Mouse (Mus musculus) hindbrain, embryonic 14.5 days (tissue): ENCODE measurements around the gene Npb. TPM values are rescaled to one million over a fixed set of nuclear protein-coding genes. Genes with fewer than 3 reads are reported as not detected.

Experiments used
- ATAC-seq: fragments of 200-750 bp; cut with Nextera tagmentation; 2 replicates; pipeline ENCODE4 v1.8.0; 2017; ENCODE audit warnings: moderate number of reproducible peaks, mild to moderate bottlenecking, moderate TSS enrichment, moderate library complexity; ENCODE audit not compliant: low FRiP score
- DNase-seq: peaks from one replicate; pipeline ENCODE4 v3.0.0-alpha.2; 2015; ENCODE audit warnings: low spot score
- H3K27ac ChIP-seq: fragments of 300-500 bp; sonication (generic); 2 replicates; pipeline ENCODE4 v1.5.1; 2014; ENCODE audit warnings: mild to moderate bottlenecking, moderate library complexity
- H3K27me3 ChIP-seq: fragments of 300-500 bp; sonication (generic); 2 replicates; pipeline ENCODE4 v1.6.1; 2014; ENCODE audit warnings: mild to moderate bottlenecking, low read length, mixed read lengths; ENCODE audit not compliant: control insufficient read depth, insufficient read depth
- H3K36me3 ChIP-seq: fragments of 300-500 bp; sonication (generic); replicated peaks from 2 replicates; pipeline ENCODE4 v1.6.1; 2014; ENCODE audit not compliant: control insufficient read depth, insufficient read depth
- H3K4me1 ChIP-seq: fragments of 300-500 bp; sonication (generic); replicated peaks from 2 replicates; pipeline ENCODE4 v1.6.1; 2014; ENCODE audit warnings: antibody characterized with exemption, low read length, mixed read lengths; ENCODE audit not compliant: control insufficient read depth, insufficient read depth
- H3K4me2 ChIP-seq: fragments of 300-500 bp; sonication (generic); replicated peaks from 2 replicates; pipeline ENCODE4 v1.6.1; 2014; ENCODE audit warnings: mild to moderate bottlenecking, moderate library complexity
- H3K4me3 ChIP-seq: fragments of 300-500 bp; sonication (generic); replicated peaks from 2 replicates; pipeline ENCODE4 v1.5.1; 2014; ENCODE audit warnings: mild to moderate bottlenecking, low read length
- H3K9ac ChIP-seq: fragments of 300-500 bp; sonication (generic); 2 replicates; pipeline ENCODE4 v1.6.1; 2014
- H3K9me3 ChIP-seq: fragments of 300-500 bp; sonication (generic); 2 replicates; pipeline ENCODE4 v1.6.1; 2016; ENCODE audit warnings: low read length; ENCODE audit not compliant: control insufficient read depth
- WGBS: fragments of 180-500 bp; shearing (Covaris S2); extraction: QIAGEN DNeasy Blood & Tissue Kit; methylation state at CpG from one replicate; pipeline ENCODE4 v1.1.7; 2014; 5-methylcytosine and 5-hydroxymethylcytosine counted together
- microRNA-seq: library from miRNA; unstranded; fragments of <30 nt; microRNA quantifications from one replicate; pipeline ENCODE4, GENCODE M21; 2016
- polyA plus RNA-seq: library from polyadenylated mRNA; unstranded; fragments of >200 nt; fragmentation: Nextera tagmentation; extraction: Ambion mirVana; gene quantifications from 2 replicates; pipeline ENCODE4 v1.2.1, GENCODE M21; 2014

Npb gene
- polyA plus RNA-seq, 1 experiment from 2014 or later: 0.83 TPM

DNA sequence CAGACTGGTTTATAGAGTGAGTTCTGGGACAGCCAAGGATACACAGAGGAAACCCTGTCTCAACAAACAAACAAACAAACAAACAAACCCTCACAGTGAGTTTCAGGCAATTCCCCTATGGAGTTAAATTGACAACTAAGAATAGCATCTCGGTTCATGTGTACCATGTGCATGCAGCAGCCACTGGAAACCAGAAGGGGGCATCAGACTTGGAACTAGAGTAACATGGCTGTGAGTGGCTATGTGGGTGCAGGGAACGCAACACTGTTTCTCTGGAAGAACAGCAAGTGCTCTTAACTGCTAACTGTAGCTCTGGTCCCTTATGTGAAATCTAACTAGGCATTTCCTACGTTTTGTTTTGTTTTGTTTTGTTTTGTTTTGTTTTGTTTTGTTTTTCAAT lies 43.6 kb downstream of the Npb start:
- Histone ChIP-seq H3K27ac (no peak overlapping the region), H3K27me3 (peaks cover under 1% of the 10 kb centered on the region; the same call in 1 of the 2 replicates), H3K9ac (no peak overlapping the region), H3K4me3 (no peak overlapping the region), H3K36me3 (no peaks in the 10 kb centered on the region), H3K9me3 (no peaks in the 10 kb centered on the region), H3K4me2 (no peak overlapping the region), H3K4me1 (peaks cover 7% of the 10 kb centered on the region; the same call in 1 of the 2 replicates)
- DNase-seq (no peak), ATAC-seq (no peak)
- WGBS: 69% methylated on average over 3 of the region's 3 CpGs

GRCm38 (mm10) chr11:120654741-120655140 lies 46.5 kb downstream of the Npb start:
- Histone ChIP-seq H3K4me3 (no peak overlapping the region), H3K4me1 (peaks cover 3% of the 10 kb centered on the region; the same call in 1 of the 2 replicates), H3K4me2 (no peak overlapping the region), H3K27ac (no peak overlapping the region), H3K9me3 (no peaks in the 10 kb centered on the region), H3K27me3 (peaks cover 29% of the 10 kb centered on the region), H3K36me3 (no peaks in the 10 kb centered on the region), H3K9ac (no peak overlapping the region)
- WGBS: 75% methylated on average over 3 of the region's 3 CpGs
- DNase-seq (no peak), ATAC-seq (no peak)

GRCm38 (mm10) chr11:120657301-120657700 lies 49.0 kb downstream of the Npb start:
- DNase-seq (no peak), ATAC-seq (no peak)
- WGBS: 95% methylated on average over 4 of the region's 4 CpGs
- Histone ChIP-seq H3K4me1 (peaks cover 17% of the 10 kb centered on the region), H3K9ac (no peak overlapping the region), H3K4me3 (no peak overlapping the region), H3K9me3 (no peaks in the 10 kb centered on the region), H3K27me3 (peaks cover 55% of the 10 kb centered on the region), H3K27ac (no peak overlapping the region), H3K36me3 (no peaks in the 10 kb centered on the region), H3K4me2 (no peak overlapping the region)

Small RNA genes within 50 kb of the gene (microRNA-seq; reads per million reads assigned to microRNA genes)
- 0.81 reads per million for gene Mir6936

Other genes with a start within 250 kb of the Npb start
- 1.6 and 2.2 TPM in 2 replicates for gene Fscn2, start 246.9 kb upstream of the Npb start, polyA plus RNA-seq
- 85.6 and 90.1 TPM in 2 replicates for gene Faap100, start 229.7 kb upstream of the Npb start, polyA plus RNA-seq
- gene Nploc4, start 170.8 kb upstream of the Npb start, polyA plus RNA-seq: 37.4 and 39.3 TPM in 2 replicates
- gene Tspan10, start 165.8 kb upstream of the Npb start, polyA plus RNA-seq: not detected in 2 replicates
- 0.40 TPM in 2 replicates for gene Pde6g, start 155.0 kb upstream of the Npb start, polyA plus RNA-seq
- gene Oxld1, start 150.4 kb upstream of the Npb start, polyA plus RNA-seq: 11.4 and 12.4 TPM in 2 replicates
- 19.9 and 20.8 TPM in 2 replicates for gene Ccdc137, start 150.4 kb upstream of the Npb start, polyA plus RNA-seq
- gene Arl16, start 140.9 kb upstream of the Npb start, polyA plus RNA-seq: 56.1 and 56.3 TPM in 2 replicates
- gene Mrpl12, start 123.9 kb upstream of the Npb start, polyA plus RNA-seq: 131 and 132 TPM in 2 replicates
- gene Slc25a10, start 116.6 kb upstream of the Npb start, polyA plus RNA-seq: 28.5 and 29.8 TPM in 2 replicates
- 0.27 and 0.32 TPM in 2 replicates for gene Gcgr, start 77.8 kb upstream of the Npb start, polyA plus RNA-seq
- 248 and 261 TPM in 2 replicates for gene Mcrip1, start 58.8 kb upstream of the Npb start, polyA plus RNA-seq
- 0.29 TPM in 1 of 2 replicates, not detected in the other for gene Ppp1r27, start 57.3 kb upstream of the Npb start, polyA plus RNA-seq
- gene P4hb, start 35.2 kb upstream of the Npb start, polyA plus RNA-seq: 295 and 326 TPM in 2 replicates
- 435 and 490 TPM in 2 replicates for gene Arhgdia, start 26.9 kb upstream of the Npb start, polyA plus RNA-seq
- gene Alyref, start 10.1 kb upstream of the Npb start, polyA plus RNA-seq: 237 and 252 TPM in 2 replicates
- 227 and 229 TPM in 2 replicates for gene Anapc11, start 10.1 kb upstream of the Npb start, polyA plus RNA-seq
- 173 and 181 TPM in 2 replicates for gene Pcyt2, start 9.5 kb downstream of the Npb start, polyA plus RNA-seq
- 35.5 and 37.0 TPM in 2 replicates for gene Sirt7, start 16.8 kb downstream of the Npb start, polyA plus RNA-seq
- gene Mafg, start 25.1 kb downstream of the Npb start, polyA plus RNA-seq: 35.4 and 37.8 TPM in 2 replicates
- 16.8 and 17.9 TPM in 2 replicates for gene Pycr1, start 35.3 kb downstream of the Npb start, polyA plus RNA-seq
- 1.1 and 1.4 TPM in 2 replicates for gene Myadml2, start 39.7 kb downstream of the Npb start, polyA plus RNA-seq
- 2.2 and 3.5 TPM in 2 replicates for gene Notum, start 52.7 kb downstream of the Npb start, polyA plus RNA-seq
- gene Aspscr1, start 64.5 kb downstream of the Npb start, polyA plus RNA-seq: 123 and 136 TPM in 2 replicates
- gene Cenpx, start 105.3 kb downstream of the Npb start, polyA plus RNA-seq: 95.7 and 106 TPM in 2 replicates
- 52.7 and 56.5 TPM in 2 replicates for gene Lrrc45, start 105.4 kb downstream of the Npb start, polyA plus RNA-seq
- gene Rac3, start 113.0 kb downstream of the Npb start, polyA plus RNA-seq: 124 and 134 TPM in 2 replicates
- gene Dcxr, start 118.8 kb downstream of the Npb start, polyA plus RNA-seq: 9.0 and 13.7 TPM in 2 replicates
- gene Cbr2, start 123.6 kb downstream of the Npb start, polyA plus RNA-seq: 0.64 and 0.90 TPM in 2 replicates
- gene Hmga1b, start 154.3 kb downstream of the Npb start, polyA plus RNA-seq: 1.8 and 2.2 TPM in 2 replicates
- gene Rfng, start 175.7 kb downstream of the Npb start, polyA plus RNA-seq: 86.1 and 87.0 TPM in 2 replicates
- 288 and 307 TPM in 2 replicates for gene Gps1, start 175.8 kb downstream of the Npb start, polyA plus RNA-seq
- gene Dus1l, start 187.9 kb downstream of the Npb start, polyA plus RNA-seq: 43.8 and 43.9 TPM in 2 replicates
- 119 and 135 TPM in 2 replicates for gene Fasn, start 216.1 kb downstream of the Npb start, polyA plus RNA-seq